Mouse (Mus musculus): ENCODE data around the gene Iqgap2.

The Iqgap2 gene

GRCm38 (mm10) chr13:95884455-95884854, 7.3 kb downstream of the Iqgap2 start:
- WGBS, result 88% methylated on average over 3 of the region's 3 CpGs

GRCm38 (mm10) chr13:95882001-95882400, 9.7 kb downstream of the Iqgap2 start:
- 91% methylated on average over 6 of the region's 6 CpGs for WGBS

- 83% methylated on average over 9 of the region's 9 CpGs for WGBS
Observed at GRCm38 (mm10) chr13:95881427-95881826, 10.3 kb downstream of the Iqgap2 start.

GRCm38 (mm10) chr13:95880633-95881032, 11.1 kb downstream of the Iqgap2 start:
- WGBS, result 59% methylated on average over 6 of the region's 6 CpGs

- 36% methylated on average over 4 of the region's 4 CpGs for WGBS
Observed at GRCm38 (mm10) chr13:95871993-95872392, 19.7 kb downstream of the Iqgap2 start.

- WGBS, result 88% methylated on average over 8 of the region's 8 CpGs
Observed at GRCm38 (mm10) chr13:95870626-95871025, 21.1 kb downstream of the Iqgap2 start.

GRCm38 (mm10) chr13:95868896-95869540, 22.7 kb downstream of the Iqgap2 start:
- WGBS, result 60% methylated on average over 8 of the region's 8 CpGs

- WGBS, result 91% methylated on average over 8 of the region's 8 CpGs
Observed at GRCm38 (mm10) chr13:95862201-95862600, 29.5 kb downstream of the Iqgap2 start.

- WGBS, result 76% methylated on average over 4 of the region's 4 CpGs
Observed at GRCm38 (mm10) chr13:95859271-95859670, 32.5 kb downstream of the Iqgap2 start.

- 86% methylated on average over 9 of the region's 9 CpGs for WGBS
Observed at GRCm38 (mm10) chr13:95858866-95859265, 32.9 kb downstream of the Iqgap2 start.

- 85% methylated on average over 4 of the region's 4 CpGs for WGBS
Observed at GRCm38 (mm10) chr13:95855537-95855936, 36.2 kb downstream of the Iqgap2 start.

- 40% methylated on average over 4 of the region's 4 CpGs for WGBS
Observed at GRCm38 (mm10) chr13:95851611-95852010, 40.1 kb downstream of the Iqgap2 start.

GRCm38 (mm10) chr13:95850451-95850850, 41.3 kb downstream of the Iqgap2 start:
- 84% methylated on average over 5 of the region's 5 CpGs for WGBS

GRCm38 (mm10) chr13:95849501-95850007, 42.2 kb downstream of the Iqgap2 start:
- 18% methylated on average over 7 of the region's 7 CpGs for WGBS

GRCm38 (mm10) chr13:95846364-95846763, 45.4 kb downstream of the Iqgap2 start:
- WGBS, result 84% methylated on average over 5 of the region's 5 CpGs

GRCm38 (mm10) chr13:95844950-95845349, 46.8 kb downstream of the Iqgap2 start:
- WGBS, result 84% methylated on average over 3 of the region's 3 CpGs

- 63% methylated on average over 10 of the region's 10 CpGs for WGBS
Observed at GRCm38 (mm10) chr13:95843411-95844026, 48.2 kb downstream of the Iqgap2 start.

- 92% methylated on average over 7 of the region's 7 CpGs for WGBS
Observed at GRCm38 (mm10) chr13:95842803-95843202, 48.9 kb downstream of the Iqgap2 start.

GRCm38 (mm10) chr13:95841946-95842345, 49.8 kb downstream of the Iqgap2 start:
- 96% methylated on average over 1 of the region's 1 CpGs for WGBS

- WGBS, result 99% methylated on average over 3 of the region's 3 CpGs
Observed at GRCm38 (mm10) chr13:95836944-95837343, 54.8 kb downstream of the Iqgap2 start.

- 91% methylated on average over 6 of the region's 6 CpGs for WGBS
Observed at GRCm38 (mm10) chr13:95833473-95833872, 58.2 kb downstream of the Iqgap2 start.

- WGBS, result 56% methylated on average over 3 of the region's 3 CpGs
Observed at GRCm38 (mm10) chr13:95832712-95833111, 59.0 kb downstream of the Iqgap2 start.

GRCm38 (mm10) chr13:95829431-95830171, 62.1 kb downstream of the Iqgap2 start:
- WGBS, result 76% methylated on average over 7 of the region's 7 CpGs

Measured in cerebral cortex, adult 2 months (tissue).